Mouse (Mus musculus) limb, embryonic 11.5 days (tissue): ENCODE data around the gene Iapp. TPM values are rescaled to one million over a fixed set of nuclear protein-coding genes. Genes with fewer than 3 reads are reported as not detected.
"Not testable (repeated sequence)": the region's sequence is repeated elsewhere in the genome, so short reads cannot be mapped to it uniquely, and the experiment has no call there.

Experiments
- ATAC-seq: fragments of 200-750 bp; cut with Nextera tagmentation; 2 replicates; pipeline ENCODE4 v1.8.0; 2017; ENCODE audit warnings: low read depth; ENCODE audit not compliant: insufficient number of reproducible peaks, low FRiP score, low TSS enrichment
- DNase-seq: peaks from one replicate; pipeline ENCODE4 v3.0.0-alpha.2; 2015; ENCODE audit warnings: low spot score
- H3K27ac ChIP-seq: fragments of 300-500 bp; sonication (generic); replicated peaks from 2 replicates; pipeline ENCODE4 v1.5.1; 2014; ENCODE audit warnings: low read depth, mild to moderate bottlenecking, low read length
- H3K27me3 ChIP-seq: fragments of 300-500 bp; sonication (generic); 2 replicates; pipeline ENCODE4 v1.6.1; 2014; ENCODE audit warnings: mild to moderate bottlenecking, low read length, mixed read lengths; ENCODE audit not compliant: control insufficient read depth, insufficient read depth
- H3K36me3 ChIP-seq: fragments of 300-500 bp; sonication (generic); 2 replicates; pipeline ENCODE4 v1.6.1; 2014; ENCODE audit warnings: mild to moderate bottlenecking, low read length, moderate library complexity, mixed read lengths; ENCODE audit not compliant: control insufficient read depth, insufficient read depth
- H3K4me1 ChIP-seq: fragments of 300-500 bp; sonication (generic); 2 replicates; pipeline ENCODE4 v1.6.1; 2014; ENCODE audit warnings: low read length, mixed read lengths; ENCODE audit not compliant: control insufficient read depth, insufficient read depth
- H3K4me2 ChIP-seq: fragments of 300-500 bp; sonication (generic); 2 replicates; pipeline ENCODE4 v1.6.1; 2014; ENCODE audit warnings: low read depth, mild to moderate bottlenecking, moderate library complexity; ENCODE audit not compliant: severe bottlenecking
- H3K4me3 ChIP-seq: fragments of 300-500 bp; sonication (generic); 2 replicates; pipeline ENCODE4 v1.5.1; 2014; ENCODE audit warnings: low read depth, low read length
- H3K9ac ChIP-seq: fragments of 300-500 bp; sonication (generic); 2 replicates; pipeline ENCODE4 v1.6.1; 2014; ENCODE audit warnings: mild to moderate bottlenecking, low read length
- H3K9me3 ChIP-seq: fragments of 300-500 bp; sonication (generic); 2 replicates; pipeline ENCODE4 v1.6.1; 2016; ENCODE audit warnings: low read length; ENCODE audit not compliant: control insufficient read depth
- WGBS: fragments of 180-500 bp; shearing (Covaris S2); extraction: QIAGEN DNeasy Blood & Tissue Kit; methylation state at CpG from one replicate; pipeline ENCODE4 v1.1.7; 2014; 5-methylcytosine and 5-hydroxymethylcytosine counted together
- polyA plus RNA-seq: library from polyadenylated mRNA; unstranded; fragments of >200 nt; fragmentation: Nextera tagmentation; extraction: Ambion mirVana; gene quantifications from 2 replicates; pipeline ENCODE4 v1.2.1, GENCODE M21; 2014

The Iapp gene
- polyA plus RNA-seq, result not detected in 2 replicates

- no peak for ATAC-seq
- no peaks in the 10 kb centered on the region for H3K4me1 ChIP-seq
- WGBS, result 64% methylated on average over 4 of the region's 4 CpGs
- no peaks in the 10 kb centered on the region for H3K36me3 ChIP-seq
- no peak within 1 kb of the TSS for H3K4me2 ChIP-seq
- no peak within 1 kb of the TSS for H3K9ac ChIP-seq
- H3K9me3 ChIP-seq, result no peaks in the 10 kb centered on the region
- H3K4me3 ChIP-seq, result no peak within 1 kb of the TSS
- H3K27ac ChIP-seq, result no peak within 1 kb of the TSS
- no peak for DNase-seq
- no peaks in the 10 kb centered on the region for H3K27me3 ChIP-seq
These were observed at the start of gene Iapp for GRCm38 (mm10) chr6:142298098-142298497. Iapp (plus strand) TSS chr6:142298423.

- H3K27ac ChIP-seq, DNase-seq, H3K4me3 ChIP-seq, H3K36me3 ChIP-seq, H3K4me2 ChIP-seq, H3K9me3 ChIP-seq, H3K4me1 ChIP-seq, H3K9ac ChIP-seq, H3K27me3 ChIP-seq, ATAC-seq: not testable (repeated sequence)
- 83% methylated on average over 1 of the region's 1 CpGs for WGBS
These were observed 47.4 kb upstream of the Iapp start for GRCm38 (mm10) chr6:142250738-142251307.

GRCm38 (mm10) chr6:142275721-142276442 lies 22.3 kb upstream of the Iapp start:
- ATAC-seq (no peak), DNase-seq (no peak)
- no peak overlapping the region for H3K9ac ChIP-seq
- no peak overlapping the region for H3K4me2 ChIP-seq
- H3K9me3 ChIP-seq, result no peaks in the 10 kb centered on the region
- no peaks in the 10 kb centered on the region for H3K4me1 ChIP-seq
- H3K27ac ChIP-seq, result no peak overlapping the region
- WGBS, result 56% methylated on average over 4 of the region's 4 CpGs
- H3K36me3 ChIP-seq, result no peaks in the 10 kb centered on the region
- no peaks in the 10 kb centered on the region for H3K27me3 ChIP-seq
- no peak overlapping the region for H3K4me3 ChIP-seq

GRCm38 (mm10) chr6:142289413-142290118 lies 8.7 kb upstream of the Iapp start:
- Histone ChIP-seq H3K27me3 (no peaks in the 10 kb centered on the region), H3K27ac (no peak overlapping the region), H3K9ac (no peak overlapping the region), H3K4me2 (no peak overlapping the region), H3K9me3 (no peaks in the 10 kb centered on the region), H3K4me3 (no peak overlapping the region), H3K36me3 (no peaks in the 10 kb centered on the region), H3K4me1 (no peaks in the 10 kb centered on the region)
- WGBS, result 86% methylated on average over 12 of the region's 12 CpGs
- no peak for DNase-seq
- no peak for ATAC-seq

GRCm38 (mm10) chr6:142305076-142305475 lies 6.9 kb downstream of the Iapp start:
- Histone ChIP-seq H3K27me3 (no peaks in the 10 kb centered on the region), H3K9ac (no peak overlapping the region), H3K36me3 (no peaks in the 10 kb centered on the region), H3K4me2 (no peak overlapping the region), H3K4me3 (no peak overlapping the region), H3K9me3 (peaks cover 3% of the 10 kb centered on the region; the same call in 1 of the 2 replicates), H3K4me1 (no peaks in the 10 kb centered on the region), H3K27ac (no peak overlapping the region)
- DNase-seq (no peak), ATAC-seq (no peak)

- DNase-seq (no peak), ATAC-seq (no peak)
- WGBS, result 83% methylated on average over 5 of the region's 5 CpGs
These were observed 16.1 kb downstream of the Iapp start for GRCm38 (mm10) chr6:142314285-142314684.

GRCm38 (mm10) chr6:142317106-142317505 lies 18.9 kb downstream of the Iapp start:
- no peak overlapping the region for H3K4me2 ChIP-seq
- H3K9ac ChIP-seq, result no peak overlapping the region
- DNase-seq (no peak), ATAC-seq (no peak)
- no peaks in the 10 kb centered on the region for H3K4me1 ChIP-seq
- no peaks in the 10 kb centered on the region for H3K9me3 ChIP-seq
- no peaks in the 10 kb centered on the region for H3K36me3 ChIP-seq
- H3K27me3 ChIP-seq, result no peaks in the 10 kb centered on the region
- no peak overlapping the region for H3K4me3 ChIP-seq
- no peak overlapping the region for H3K27ac ChIP-seq

More at GRCm38 (mm10) chr6:142314285-142314684, 16.1 kb downstream of the Iapp start:
- Histone ChIP-seq H3K27me3 (no peaks in the 10 kb centered on the region), H3K9me3 (peaks cover 3% of the 10 kb centered on the region; the same call in 1 of the 2 replicates), H3K4me1 (no peaks in the 10 kb centered on the region), H3K4me3 (no peak overlapping the region), H3K9ac (no peak overlapping the region), H3K4me2 (no peak overlapping the region), H3K36me3 (no peaks in the 10 kb centered on the region), H3K27ac (no peak overlapping the region)

DNA sequence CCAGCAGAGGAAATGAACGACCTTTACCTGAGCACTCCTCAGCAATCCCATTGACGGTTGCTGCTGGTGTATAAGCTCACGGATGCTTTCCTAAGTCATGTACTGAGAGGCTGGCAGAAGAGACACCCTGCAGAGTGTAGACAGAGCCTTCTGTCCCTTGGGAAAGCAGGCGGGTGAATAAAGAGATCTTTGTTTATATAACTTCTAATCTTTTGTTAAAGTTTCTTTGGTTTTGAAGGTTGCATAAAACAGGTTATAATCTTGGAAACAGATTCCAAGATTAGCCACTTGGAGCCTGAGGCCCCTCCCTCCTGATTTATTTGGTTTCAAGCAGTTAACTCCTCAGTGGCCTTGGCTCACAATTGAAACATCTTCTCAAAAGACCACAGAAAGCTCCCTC lies 24.7 kb downstream of the Iapp start, which contains the start of gene Slco1a5:
Gene Slco1a5, minus strand, starts transcription at position 101 of the 400 bp plus-strand sequence.
- no peak within 1 kb of the TSS for H3K9ac ChIP-seq
- DNase-seq, result no peak

More for the DNA sequence above, 24.7 kb downstream of the Iapp start, which contains the start of gene Slco1a5:
- H3K27ac ChIP-seq, result no peak within 1 kb of the TSS
- H3K27me3 ChIP-seq, result no peaks in the 10 kb centered on the region
- H3K4me2 ChIP-seq, result no peak within 1 kb of the TSS
- H3K9me3 ChIP-seq, result no peaks in the 10 kb centered on the region
- H3K4me1 ChIP-seq, result no peaks in the 10 kb centered on the region
- no peak within 1 kb of the TSS for H3K4me3 ChIP-seq
- no peaks in the 10 kb centered on the region for H3K36me3 ChIP-seq
- no peak for ATAC-seq
- WGBS, result 52% methylated on average over 4 of the region's 4 CpGs
